Mouse (Mus musculus): ENCODE results near the gene Tdgf1.

DNA sequence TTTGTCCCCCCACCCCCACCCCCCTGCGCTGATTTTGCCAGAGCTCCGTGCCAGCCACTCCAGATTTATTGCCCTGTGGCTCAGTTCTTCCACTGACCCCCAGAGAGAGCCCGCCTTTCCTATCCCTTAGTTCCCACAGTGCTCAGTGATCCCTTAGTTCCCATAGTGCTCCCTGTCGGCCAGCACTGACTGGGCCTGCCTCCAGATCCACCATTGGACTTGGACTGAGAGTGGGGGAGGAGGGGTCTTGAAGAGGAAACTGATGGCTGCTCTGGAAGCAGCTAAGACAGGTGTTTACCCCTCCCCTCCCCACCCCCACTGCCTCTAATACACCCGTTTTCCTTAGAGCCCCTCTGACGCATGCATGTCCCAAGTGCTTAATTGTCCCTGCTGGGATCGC is 50.0 kb downstream of the Tdgf1 start:
- TF ChIP-seq CTCF (IDR thresholded peaks at IDR 0.05; ENCODE audit: low read depth), result no peak
- TF ChIP-seq EP300 (IDR thresholded peaks at IDR 0.05; ENCODE audit: low read depth), result no peak

All from liver, embryonic 14.5 days (tissue).